Mouse (Mus musculus) skeletal muscle tissue, postnatal 0 days (tissue): Measurements from ENCODE around the gene Cyth4. TPM values are rescaled to one million over a fixed set of nuclear protein-coding genes. Genes with fewer than 3 reads are reported as not detected.

ENCODE experiments used
- polyA plus RNA-seq: library from polyadenylated mRNA; unstranded; fragments of >200 nt; fragmentation: Nextera tagmentation; extraction: Ambion mirVana; gene quantifications from 2 replicates; pipeline ENCODE4 v1.2.1, GENCODE M21; 2015

Gene Cyth4
- 6.9 and 8.9 TPM in 2 replicates for polyA plus RNA-seq

GRCm38 (mm10) chr15:78596914-78597313 is at the start of gene Cyth4:
Gene Cyth4, plus strand, starts transcription at chr15:78597047.

GRCm38 (mm10) chr15:78572658-78573397 is 24.0 kb upstream of the Cyth4 start, which contains the start of gene Rac2:
Gene Rac2, minus strand, starts transcription at chr15:78572783.

Other genes with a start within 250 kb of the Cyth4 start
- gene Tex33, start 201.1 kb upstream of the Cyth4 start, polyA plus RNA-seq, result not detected in 2 replicates
- 20.1 and 42.8 TPM in 2 replicates for gene Tst, start 191.1 kb upstream of the Cyth4 start, polyA plus RNA-seq
- 1.2 TPM in 2 replicates for gene Mpst, start 190.6 kb upstream of the Cyth4 start, polyA plus RNA-seq
- 26.1 and 33.4 TPM in 2 replicates for gene Kctd17, start 168.5 kb upstream of the Cyth4 start, polyA plus RNA-seq
- 0.27 and 0.58 TPM in 2 replicates for gene Tmprss6, start 128.4 kb upstream of the Cyth4 start, polyA plus RNA-seq
- gene Il2rb, start 101.8 kb upstream of the Cyth4 start, polyA plus RNA-seq, result 0.15 and 0.30 TPM in 2 replicates
- 23.9 and 32.8 TPM in 2 replicates for gene C1qtnf6, start 65.6 kb upstream of the Cyth4 start, polyA plus RNA-seq
- not detected in 2 replicates for gene Sstr3, start 52.4 kb upstream of the Cyth4 start, polyA plus RNA-seq
- 14.9 and 21.3 TPM in 2 replicates for gene Rac2, start 24.3 kb upstream of the Cyth4 start, polyA plus RNA-seq
- 0.03 and 0.17 TPM in 2 replicates for gene Elfn2, start 121.7 kb downstream of the Cyth4 start, polyA plus RNA-seq
- 10.2 and 21.9 TPM in 2 replicates for gene Mfng, start 176.4 kb downstream of the Cyth4 start, polyA plus RNA-seq
- gene Card10, start 206.0 kb downstream of the Cyth4 start, polyA plus RNA-seq, result 2.7 and 3.5 TPM in 2 replicates
- gene Cdc42ep1, start 245.6 kb downstream of the Cyth4 start, polyA plus RNA-seq, result 26.5 and 33.4 TPM in 2 replicates